14 mouse cellular contexts compared by ENCODE assay signal in genomic region chr2:158616296-158616695, GRCm38 (mm10). TPM values are rescaled to one million over a fixed set of nuclear protein-coding genes. Genes with fewer than 3 reads are reported as not detected.
A peak's percentile ranks its signal among the peaks of the same experiment; 100 is the strongest.
DNase-seq lines count a peak whose midpoint lies in the region; ATAC-seq lines count a peak whose summit lies in the region.
"Had no signal": no experiment of that assay in that cellular context is flagged by ENCODE, and none has a peak within 500 bp of the region (broad histone marks: within the 10 kb centered on the region; RNA-seq: fewer than 3 reads in every experiment).

No protein-coding gene starts in this region.

- H3K27ac ChIP-seq in embryonic facial prominence, embryonic 12.5 days, result no peak overlapping the region
- H3K27ac ChIP-seq in hindbrain, embryonic 16.5 days (ENCODE audit: low read depth, low read length), result peak overlapping the region; percentile 66
- peak overlapping the region; percentile 60; the same call in 1 of the 2 replicates for H3K27ac ChIP-seq in neural tube, embryonic 12.5 days
- H3K27ac ChIP-seq: embryonic facial prominence, embryonic 15.5 days; heart, embryonic 10.5 days; stomach, embryonic 15.5 days had no signal

- no peak overlapping the region for H3K9ac ChIP-seq in embryonic facial prominence, embryonic 12.5 days
- peak overlapping the region; percentile 47; the same call in 1 of the 2 replicates for H3K9ac ChIP-seq in hindbrain, embryonic 16.5 days (ENCODE audit: low read depth, low read length)
- H3K9ac ChIP-seq in neural tube, embryonic 12.5 days, result peak overlapping the region; percentile 40; the same call in 1 of the 2 replicates
- H3K9ac ChIP-seq: embryonic facial prominence, embryonic 15.5 days; lung, embryonic 14.5 days; stomach, embryonic 15.5 days had no signal

- peak; percentile 37 for DNase-seq in embryo, embryonic 11 days
- no peak for DNase-seq in embryo, embryonic 10.5 days (ENCODE audit: low spot score)
- DNase-seq in lung, postnatal 36 days, result no peak
- DNase-seq in urinary bladder, postnatal 4 days (ENCODE audit: low spot score in 2 of 2), result no peak
- DNase-seq: kidney, adult 2 months; lung, embryonic 14.5 days had no signal

- no peaks in the 10 kb centered on the region for H3K9me3 ChIP-seq in embryonic facial prominence, embryonic 12.5 days
- H3K9me3 ChIP-seq in hindbrain, embryonic 16.5 days (ENCODE audit: control insufficient read depth, low read length), result no peaks in the 10 kb centered on the region
- no peaks in the 10 kb centered on the region for H3K9me3 ChIP-seq in neural tube, embryonic 12.5 days
- H3K9me3 ChIP-seq: embryonic facial prominence, embryonic 15.5 days; heart, embryonic 10.5 days; stomach, embryonic 15.5 days had no signal

- ATAC-seq in embryonic facial prominence, embryonic 12.5 days (ENCODE audit: insufficient number of reproducible peaks, insufficient read depth, low FRiP score, low TSS enrichment), result no peak; the same call in 1 of the 2 replicates
- peak; percentile 69 for ATAC-seq in hindbrain, embryonic 16.5 days
- ATAC-seq in neural tube, embryonic 12.5 days (ENCODE audit: low FRiP score, low read depth), result 0 out of 2 replicates have a peak, but pooled peaks have one; percentile 41
- no peak for ATAC-seq in erythroblast, adult 5-6 weeks (replicated peaks; ENCODE audit: low FRiP score, poor library complexity, severe bottlenecking)

- peaks cover 89% of the 10 kb centered on the region for H3K27me3 ChIP-seq in embryonic facial prominence, embryonic 12.5 days
- H3K27me3 ChIP-seq in hindbrain, embryonic 16.5 days (replicated peaks; ENCODE audit: control insufficient read depth, insufficient read depth, low read length), result peaks cover 21% of the 10 kb centered on the region
- H3K27me3 ChIP-seq in neural tube, embryonic 12.5 days (replicated peaks), result peaks cover 92% of the 10 kb centered on the region

- 0% methylated on average over 12 of the region's 12 CpGs for WGBS in embryonic facial prominence, embryonic 12.5 days
- WGBS in hindbrain, embryonic 16.5 days, result 0% methylated on average over 12 of the region's 12 CpGs
- under 1% methylated on average over 12 of the region's 12 CpGs for WGBS in neural tube, embryonic 12.5 days

- no peak overlapping the region for H3K4me2 ChIP-seq in embryonic facial prominence, embryonic 12.5 days (replicated peaks)
- peak overlapping the region; percentile 52 for H3K4me2 ChIP-seq in hindbrain, embryonic 16.5 days (ENCODE audit: low read length)
- H3K4me2 ChIP-seq in neural tube, embryonic 12.5 days (replicated peaks), result peak overlapping the region; percentile 56
- H3K4me2 ChIP-seq: embryonic facial prominence, embryonic 15.5 days; lung, embryonic 14.5 days; stomach, embryonic 15.5 days had no signal

- H3K4me3 ChIP-seq in embryonic facial prominence, embryonic 12.5 days, result 0 out of 2 replicates have a peak overlapping the region, but pooled peaks have one; percentile 11
- peak overlapping the region; percentile 48 for H3K4me3 ChIP-seq in hindbrain, embryonic 16.5 days (ENCODE audit: low read length)
- H3K4me3 ChIP-seq in neural tube, embryonic 12.5 days, result peak overlapping the region; percentile 51
- H3K4me3 ChIP-seq: embryonic facial prominence, embryonic 15.5 days; heart, embryonic 10.5 days; myocyte; stomach, embryonic 15.5 days had no signal

- H3K36me3 ChIP-seq in embryonic facial prominence, embryonic 12.5 days, result no peaks in the 10 kb centered on the region
- H3K36me3 ChIP-seq in hindbrain, embryonic 16.5 days (ENCODE audit: control insufficient read depth, insufficient read depth, low read length), result no peaks in the 10 kb centered on the region
- H3K36me3 ChIP-seq in neural tube, embryonic 12.5 days, result no peaks in the 10 kb centered on the region
- H3K36me3 ChIP-seq: embryonic facial prominence, embryonic 15.5 days; heart, embryonic 10.5 days; stomach, embryonic 15.5 days had no signal

- peaks cover 23% of the 10 kb centered on the region for H3K4me1 ChIP-seq in embryonic facial prominence, embryonic 12.5 days
- H3K4me1 ChIP-seq in hindbrain, embryonic 16.5 days (ENCODE audit: control insufficient read depth, insufficient read depth, low read depth, low read length), result peaks cover 11% of the 10 kb centered on the region
- H3K4me1 ChIP-seq in neural tube, embryonic 12.5 days, result peaks cover 14% of the 10 kb centered on the region

RNA-seq across cellular contexts. Expression of gene Slc32a1, which starts 5.7 kb away (rescaled TPM):
- polyA plus RNA-seq in embryonic facial prominence, embryonic 12.5 days (2016; fragmentation: Nextera tagmentation; extraction: Ambion mirVana), result not detected in 2 replicates
- 10.4 and 15.0 TPM in 2 replicates for polyA plus RNA-seq in hindbrain, embryonic 16.5 days (2015; fragmentation: Nextera tagmentation; extraction: Ambion mirVana)
- polyA plus RNA-seq in neural tube, embryonic 12.5 days (2016; fragmentation: Nextera tagmentation; extraction: Ambion mirVana), result 3.5 and 4.4 TPM in 2 replicates
- total RNA-seq in erythroblast, adult 5-6 weeks (2015; ENCODE audit: low replicate concordance), result not detected in 2 replicates
- total RNA-seq in erythroblast, adult 5-6 weeks (2017; ENCODE audit: low replicate concordance), result not detected in 2 replicates
- polyA plus RNA-seq: heart, embryonic 10.5 days; kidney, adult 2 months; lung, embryonic 14.5 days; myocyte; stomach, embryonic 15.5 days had no signal

RNA-seq across cellular contexts. Expression of gene Actr5, which starts 8.4 kb away (rescaled TPM):
- 20.9 and 23.1 TPM in 2 replicates for polyA plus RNA-seq in embryonic facial prominence, embryonic 12.5 days (2016; fragmentation: Nextera tagmentation; extraction: Ambion mirVana)
- 6.2 and 12.0 TPM in 2 replicates for polyA plus RNA-seq in hindbrain, embryonic 16.5 days (2015; fragmentation: Nextera tagmentation; extraction: Ambion mirVana)
- polyA plus RNA-seq in neural tube, embryonic 12.5 days (2016; fragmentation: Nextera tagmentation; extraction: Ambion mirVana), result 20.3 and 20.5 TPM in 2 replicates
- total RNA-seq in erythroblast, adult 5-6 weeks (2015; ENCODE audit: low replicate concordance), result 3.1 and 6.5 TPM in 2 replicates
- 4.0 and 7.4 TPM in 2 replicates for total RNA-seq in erythroblast, adult 5-6 weeks (2017; ENCODE audit: low replicate concordance)

RNA-seq across cellular contexts. Expression of gene Ppp1r16b, which starts 48.9 kb away (rescaled TPM):
- polyA plus RNA-seq in embryonic facial prominence, embryonic 12.5 days (2016; fragmentation: Nextera tagmentation; extraction: Ambion mirVana), result 2.5 and 2.9 TPM in 2 replicates
- polyA plus RNA-seq in hindbrain, embryonic 16.5 days (2015; fragmentation: Nextera tagmentation; extraction: Ambion mirVana), result 26.4 and 27.2 TPM in 2 replicates
- 4.2 and 4.5 TPM in 2 replicates for polyA plus RNA-seq in neural tube, embryonic 12.5 days (2016; fragmentation: Nextera tagmentation; extraction: Ambion mirVana)
- total RNA-seq in erythroblast, adult 5-6 weeks (2015; ENCODE audit: low replicate concordance), result not detected in 2 replicates
- total RNA-seq in erythroblast, adult 5-6 weeks (2017; ENCODE audit: low replicate concordance), result 0.14 TPM in 1 of 2 replicates, not detected in the other

Comparison
In these comparisons a context has a peak if more than half of its experiments do, and no peak if none do; other contexts are left out.
1. ATAC-seq: peak in hindbrain, embryonic 16.5 days (single experiment) and neural tube, embryonic 12.5 days (single experiment); none in embryonic facial prominence, embryonic 12.5 days (single experiment) and erythroblast, adult 5-6 weeks (single experiment).
2. Peak in every context shown above with its lines, with median percentiles within 50 percentile points of each other: H3K4me3 ChIP-seq.